Mouse (Mus musculus): Measurements from ENCODE around the gene Olfr355. TPM values are rescaled to one million over a fixed set of nuclear protein-coding genes. Genes with fewer than 3 reads are reported as not detected.

The Olfr355 gene
- total RNA-seq (2022) = not detected

DNA sequence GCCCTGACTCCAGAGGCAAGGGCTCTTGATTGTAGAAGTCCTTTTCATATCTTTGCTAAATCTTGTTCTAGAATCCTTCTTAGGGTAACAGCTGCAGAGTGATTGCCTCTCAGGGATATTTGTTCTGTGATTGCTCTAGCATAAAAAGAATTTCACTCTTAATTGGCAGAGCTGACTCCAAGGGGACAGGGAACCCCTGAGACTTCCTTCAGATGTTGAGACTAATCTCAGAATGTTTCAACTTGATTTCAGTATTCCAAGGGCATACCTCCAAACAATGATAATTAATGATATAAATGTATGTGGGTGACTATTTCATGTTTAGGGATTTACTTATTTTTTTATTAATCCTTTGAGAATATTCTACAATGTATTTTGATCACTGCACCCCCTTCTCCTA, at the start of gene Olfr355:
TSS of gene Olfr355 (minus strand) at position 101 of the 400 bp plus-strand sequence.
- DNase-seq = no peak

DNA sequence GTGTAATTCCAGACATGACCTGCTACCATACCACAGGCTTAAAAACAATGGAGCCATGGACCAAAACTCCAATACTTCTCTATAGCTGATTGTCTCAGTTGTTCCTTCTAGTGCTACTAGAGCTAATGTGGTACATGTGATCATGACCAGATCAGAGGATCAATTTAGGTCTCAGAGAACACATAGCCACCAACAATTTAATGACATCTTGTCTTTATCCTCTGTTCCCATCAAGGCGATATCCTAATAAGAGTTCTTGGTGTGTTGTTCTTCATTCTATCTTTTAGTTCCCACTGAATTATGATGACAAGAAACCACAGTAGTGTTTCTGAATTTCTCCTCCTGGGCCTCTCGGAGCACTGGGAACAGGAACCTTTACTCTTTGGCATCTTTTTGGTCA, 8.1 kb upstream of the Olfr355 start, which contains the start of gene Olfr356:
TSS of gene Olfr356 (plus strand) at position 301 of the 400 bp plus-strand sequence.
- no peak for DNase-seq

DNA sequence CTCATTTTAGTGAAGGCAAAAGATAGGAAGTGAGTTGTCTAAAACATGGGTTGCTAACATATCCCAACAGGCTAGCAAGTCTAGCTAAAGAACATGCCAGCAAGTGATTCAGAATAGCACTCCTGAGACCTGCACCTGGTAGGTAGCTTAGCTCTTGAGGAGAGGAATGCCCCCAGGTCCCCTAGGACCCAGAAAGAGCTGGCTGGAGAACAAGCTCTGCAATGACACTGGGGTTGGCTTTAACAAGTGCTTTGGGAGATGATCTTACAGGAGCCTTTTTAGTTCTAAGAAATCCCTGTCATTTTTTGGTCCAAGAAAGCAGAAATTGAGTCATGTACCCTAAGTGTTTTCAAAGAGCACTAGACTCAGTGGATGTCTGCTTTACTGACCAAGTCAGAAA, 23.3 kb downstream of the Olfr355 start, which contains the start of gene Olfr354:
TSS of gene Olfr354 (plus strand) at position 301 of the 400 bp plus-strand sequence.
- no peak for DNase-seq

DNA sequence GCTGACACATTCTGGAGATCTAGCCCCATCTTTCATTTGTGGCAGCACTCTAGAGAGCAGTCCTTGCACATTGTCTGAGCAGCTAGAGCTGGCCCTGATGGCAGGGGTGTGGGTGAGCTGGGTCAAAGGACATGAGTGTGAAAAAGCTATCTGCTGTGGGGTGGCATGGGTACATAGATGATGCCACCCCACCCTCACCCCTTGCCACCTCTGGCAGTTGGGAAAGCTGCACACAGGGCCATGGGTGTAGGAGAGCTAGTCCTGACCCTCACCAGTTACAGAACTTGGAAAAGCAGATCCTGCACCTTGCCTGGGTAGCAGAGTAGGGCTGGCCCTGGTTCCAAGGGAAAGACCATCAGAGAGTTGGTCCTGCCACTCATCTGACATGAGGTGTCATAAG, 31.6 kb downstream of the Olfr355 start:
- DNase-seq = no peak

DNA sequence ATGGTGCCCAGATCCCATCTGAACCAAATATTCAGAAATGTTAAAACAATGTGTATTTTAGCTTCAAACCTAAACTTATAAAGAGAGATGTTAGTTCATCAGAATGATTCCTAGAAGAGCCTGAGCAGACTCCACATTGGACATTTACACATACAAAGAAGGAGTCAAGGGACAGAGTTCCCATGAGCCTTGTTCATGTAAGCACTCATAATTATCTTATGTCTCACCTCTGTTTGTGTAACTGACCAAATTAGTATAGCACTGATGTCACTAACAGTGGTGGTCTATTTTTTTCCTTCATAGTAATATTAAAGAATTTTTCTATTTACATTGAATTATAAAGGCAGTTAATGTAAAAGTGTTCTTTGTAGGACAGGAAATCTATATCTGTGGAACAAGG, 35.9 kb downstream of the Olfr355 start, which contains the start of gene Olfr353:
TSS of gene Olfr353 (minus strand) at position 101 of the 400 bp plus-strand sequence.
- DNase-seq = no peak

Other genes with a start within 250 kb of the Olfr355 start
- not detected for gene Olfr346, start 243.1 kb downstream of the Olfr355 start, total RNA-seq (2022)
- not detected for gene Olfr347, start 197.0 kb downstream of the Olfr355 start, total RNA-seq (2022)
- gene Olfr348, start 144.6 kb downstream of the Olfr355 start, total RNA-seq (2022) = not detected
- gene Olfr50, start 138.4 kb downstream of the Olfr355 start, total RNA-seq (2022) = not detected
- not detected for gene Olfr3, start 111.9 kb downstream of the Olfr355 start, total RNA-seq (2022)
- gene Olfr350, start 82.6 kb downstream of the Olfr355 start, total RNA-seq (2022) = not detected
- gene Olfr351, start 66.2 kb downstream of the Olfr355 start, total RNA-seq (2022) = not detected
- gene Olfr352, start 60.4 kb downstream of the Olfr355 start, total RNA-seq (2022) = not detected
- gene Olfr353, start 36.0 kb downstream of the Olfr355 start, total RNA-seq (2022) = not detected
- not detected for gene Olfr354, start 23.2 kb downstream of the Olfr355 start, total RNA-seq (2022)
- gene Olfr356, start 8.2 kb upstream of the Olfr355 start, total RNA-seq (2022) = not detected
- not detected for gene Olfr357, start 64.9 kb upstream of the Olfr355 start, total RNA-seq (2022)
- not detected for gene Olfr358, start 80.4 kb upstream of the Olfr355 start, total RNA-seq (2022)
- not detected for gene Olfr360, start 136.8 kb upstream of the Olfr355 start, total RNA-seq (2022)
- not detected for gene Olfr361, start 160.4 kb upstream of the Olfr355 start, total RNA-seq (2022)
- not detected for gene Olfr362, start 189.0 kb upstream of the Olfr355 start, total RNA-seq (2022)
- not detected for gene Olfr364-ps1, start 210.4 kb upstream of the Olfr355 start, total RNA-seq (2022)